Mouse (Mus musculus) lung, adult 10 weeks (tissue): ENCODE data around the gene Sdhc. TPM values are rescaled to one million over a fixed set of nuclear protein-coding genes. Genes with fewer than 3 reads are reported as not detected.

ENCODE experiments used
- polyA plus RNA-seq: library from polyadenylated mRNA; stranded (reverse); fragments of 350-450 nt; fragmentation: Illumina TruSeq; extraction: RNeasy Lipid Tissue Mini Kit (QIAGEN cat#74804); gene quantifications from one replicate; pipeline ENCODE4 v1.2.3, GENCODE M21; 2014; ENCODE audit warnings: low read depth, low replicate concordance; ENCODE audit not compliant: insufficient read depth

Gene Sdhc
- 105 TPM for polyA plus RNA-seq

GRCm38 (mm10) chr1:171149974-171150760, at the start of gene Sdhc, which contains the start of gene Mpz:
Gene Sdhc, minus strand, starts transcription at chr1:171150603.
Gene Mpz, plus strand, starts transcription at chr1:171150711.

GRCm38 (mm10) chr1:171195887-171196397, 45.5 kb upstream of the Sdhc start, which contains the start of gene Pcp4l1:
Gene Pcp4l1, minus strand, starts transcription at chr1:171196268.

GRCm38 (mm10) chr1:171113873-171114299, 36.5 kb downstream of the Sdhc start, which contains the start of gene Cfap126:
Gene Cfap126, plus strand, starts transcription at chr1:171113918.

Other genes with a start within 250 kb of the Sdhc start
- gene Fcrlb, start 237.7 kb downstream of the Sdhc start, polyA plus RNA-seq, result not detected
- 17.8 TPM for gene Fcrla, start 223.0 kb downstream of the Sdhc start, polyA plus RNA-seq
- 25.8 TPM for gene Fcgr2b, start 174.1 kb downstream of the Sdhc start, polyA plus RNA-seq
- 11.0 TPM for gene Fcgr4, start 131.7 kb downstream of the Sdhc start, polyA plus RNA-seq
- gene Fcgr3, start 85.7 kb downstream of the Sdhc start, polyA plus RNA-seq, result 45.4 TPM
- gene Cfap126, start 36.7 kb downstream of the Sdhc start, polyA plus RNA-seq, result 47.9 TPM
- gene Mpz, start 108 bp upstream of the Sdhc start, polyA plus RNA-seq, result 6.1 TPM
- gene Pcp4l1, start 45.7 kb upstream of the Sdhc start, polyA plus RNA-seq, result 93.6 TPM
- gene Nr1i3, start 63.4 kb upstream of the Sdhc start, polyA plus RNA-seq, result 0.08 TPM
- 41.1 TPM for gene Tomm40l, start 71.9 kb upstream of the Sdhc start, polyA plus RNA-seq
- gene Apoa2, start 74.5 kb upstream of the Sdhc start, polyA plus RNA-seq, result 2.2 TPM
- 156 TPM for gene Fcer1g, start 83.8 kb upstream of the Sdhc start, polyA plus RNA-seq
- 0.31 TPM for gene Adamts4, start 99.8 kb upstream of the Sdhc start, polyA plus RNA-seq
- 133 TPM for gene Ndufs2, start 100.8 kb upstream of the Sdhc start, polyA plus RNA-seq
- 23.0 TPM for gene B4galt3, start 119.7 kb upstream of the Sdhc start, polyA plus RNA-seq
- gene Ppox, start 130.6 kb upstream of the Sdhc start, polyA plus RNA-seq, result 20.3 TPM
- gene Usp21, start 137.4 kb upstream of the Sdhc start, polyA plus RNA-seq, result 24.7 TPM
- gene Ufc1, start 144.4 kb upstream of the Sdhc start, polyA plus RNA-seq, result 102 TPM
- gene Dedd, start 178.5 kb upstream of the Sdhc start, polyA plus RNA-seq, result 26.5 TPM
- 33.3 TPM for gene Nit1, start 195.0 kb upstream of the Sdhc start, polyA plus RNA-seq
- gene Pfdn2, start 195.1 kb upstream of the Sdhc start, polyA plus RNA-seq, result 79.6 TPM
- 1.1 TPM for gene Klhdc9, start 210.2 kb upstream of the Sdhc start, polyA plus RNA-seq
- gene Nectin4, start 219.5 kb upstream of the Sdhc start, polyA plus RNA-seq, result 6.3 TPM
- gene Arhgap30, start 238.4 kb upstream of the Sdhc start, polyA plus RNA-seq, result 9.8 TPM